Mouse (Mus musculus) left cerebral cortex, adult 2 months (tissue): Measurements from ENCODE around the gene Megf8. TPM values are rescaled to one million over a fixed set of nuclear protein-coding genes. Genes with fewer than 3 reads are reported as not detected.

ENCODE experiments used
- DNase-seq, 2 experiments: peaks; one replicate each; pipeline ENCODE4 v3.0.0; 2021 to 2022; ENCODE audit warnings: low spot score in 2 of 2, mixed read lengths in 1 of 2; ENCODE audit errors: extremely low spot score in 1 of 2
- H3K27ac ChIP-seq: fragments of 200-600 bp; 2 replicates; pipeline ENCODE4 v1.8.1; 2022
- H3K4me3 ChIP-seq: fragments of 200-600 bp; 2 replicates; pipeline ENCODE4 v1.8.1; 2022
- CTCF ChIP-seq: fragments of 200-600 bp; IDR thresholded peaks from 2 replicates; pipeline ENCODE4 v1.8.1; 2022; ENCODE audit warnings: antibody characterized with exemption, mild to moderate bottlenecking, moderate library complexity
- intact Hi-C: fragments of 180-260 bp; cut with DNase I; formaldehyde crosslinking; loops from one replicate; pipeline ENCODE4 v1.15.1; 2025
- total RNA-seq, 2 experiments: library from RNA; stranded (reverse); gene quantifications; 2 replicates each; pipeline ENCODE4 v1.2.3; 2021

Megf8 gene
- total RNA-seq, 2 experiments from 2014 or later = 110 to 115 TPM

GRCm38 (mm10) chr7:25303685-25304006, 13.3 kb upstream of the Megf8 start:
- no peak overlapping the region for H3K27ac ChIP-seq
- DNase-seq = no peak
- TF ChIP-seq CTCF = no peak
- H3K4me3 ChIP-seq = no peak overlapping the region
- intact Hi-C loops = no loop called here

- intact Hi-C loops = no loop called here
- Histone ChIP-seq H3K4me3 (peak overlapping the region; percentile 82), H3K27ac (peak overlapping the region; percentile 83)
- DNase-seq = no peak
- TF ChIP-seq CTCF = no peak
These were observed 11.5 kb upstream of the Megf8 start for GRCm38 (mm10) chr7:25305481-25305880.

GRCm38 (mm10) chr7:25305956-25306613, 10.9 kb upstream of the Megf8 start, which contains the start of gene Tmem145:
Gene Tmem145 (plus strand): TSS chr7:25306106.
- intact Hi-C loops = no loop called here
- H3K4me3 ChIP-seq = peak within 1 kb of the TSS; percentile 82
- TF ChIP-seq CTCF = no peak; the same call in 1 of the 2 replicates
- DNase-seq = peak in 1 of 2 experiments; percentile 58
- H3K27ac ChIP-seq = peak within 1 kb of the TSS; percentile 83

- intact Hi-C loops = no loop called here
- Histone ChIP-seq H3K27ac (no peak overlapping the region), H3K4me3 (peak overlapping the region; percentile 82)
- DNase-seq = no peak
- TF ChIP-seq CTCF = no peak
These were observed 10.4 kb upstream of the Megf8 start for GRCm38 (mm10) chr7:25306614-25306996.

GRCm38 (mm10) chr7:25308702-25309318, 8.2 kb upstream of the Megf8 start:
- no peak overlapping the region for H3K27ac ChIP-seq
- DNase-seq = no peak
- H3K4me3 ChIP-seq = no peak overlapping the region
- intact Hi-C loops = no loop called here
- no peak for TF ChIP-seq CTCF

GRCm38 (mm10) chr7:25309425-25309824, 7.5 kb upstream of the Megf8 start:
- no peak overlapping the region for H3K4me3 ChIP-seq
- no peak for TF ChIP-seq CTCF
- intact Hi-C loops = no loop called here
- DNase-seq = no peak
- H3K27ac ChIP-seq = no peak overlapping the region

- intact Hi-C loops = no loop called here
- no peak for DNase-seq
- H3K4me3 ChIP-seq = no peak overlapping the region
These were observed 5.8 kb upstream of the Megf8 start for GRCm38 (mm10) chr7:25311193-25311592.

GRCm38 (mm10) chr7:25313325-25313724, 3.6 kb upstream of the Megf8 start:
- no peak overlapping the region for H3K27ac ChIP-seq
- no peak overlapping the region for H3K4me3 ChIP-seq
- no peak for DNase-seq
- intact Hi-C loops = no loop called here
- TF ChIP-seq CTCF = no peak

More at GRCm38 (mm10) chr7:25311193-25311592, 5.8 kb upstream of the Megf8 start:
- TF ChIP-seq CTCF = no peak
- no peak overlapping the region for H3K27ac ChIP-seq

GRCm38 (mm10) chr7:25314606-25315305, 2.2 kb upstream of the Megf8 start:
- Histone ChIP-seq H3K4me3 (peak overlapping the region; percentile 40), H3K27ac (no peak overlapping the region)
- intact Hi-C loops = no loop called here
- TF ChIP-seq CTCF = no peak
- DNase-seq = no peak

GRCm38 (mm10) chr7:25315306-25316041, 1.5 kb upstream of the Megf8 start:
- intact Hi-C loops = loop anchor here (1.0 kb wide), 2 partner anchors 33 to 76 kb away; no protein-coding TSS in a partner anchor
- Histone ChIP-seq H3K4me3 (peak overlapping the region; percentile 40), H3K27ac (peak overlapping the region; percentile 49; the same call in 1 of the 2 replicates)
- DNase-seq = no peak
- no peak for TF ChIP-seq CTCF

GRCm38 (mm10) chr7:25317446-25317999, 559 bp downstream of the Megf8 start:
- intact Hi-C loops = no loop called here
- peak in 1 of 2 experiments; percentile 33 for DNase-seq
- H3K4me3 ChIP-seq = peak overlapping the region; percentile 95
- peak overlapping the region; percentile 92 for H3K27ac ChIP-seq
- TF ChIP-seq CTCF = no peak

- intact Hi-C loops = no loop called here
- no peak overlapping the region for H3K27ac ChIP-seq
- TF ChIP-seq CTCF = no peak
- no peak for DNase-seq
- H3K4me3 ChIP-seq = no peak overlapping the region
These were observed 5.1 kb downstream of the Megf8 start for GRCm38 (mm10) chr7:25322058-25322484.
